Mouse (Mus musculus) ES-E14 (cell line): ENCODE measurements at regions not wholly inside any gene's neighbourhood (a gene's known extent, or its start where the extent isn't known, plus 50 kb on each side); places are given as distances from the start of the nearest gene placed in this dataset.

Experiments
- DNase-seq: peaks from one replicate; pipeline ENCODE4 v3.0.0-alpha.2; 2013; ENCODE audit warnings: low read depth, low spot score
- H3K27ac ChIP-seq: 2 replicates; pipeline ENCODE4 v1.5.1; 2012; ENCODE audit warnings: low read depth, mild to moderate bottlenecking, low read length, moderate library complexity, mixed read lengths; ENCODE audit not compliant: poor library complexity, insufficient read depth, severe bottlenecking
- H3K36me3 ChIP-seq: 2 replicates; pipeline ENCODE4 v1.6.1; 2012; ENCODE audit warnings: mild to moderate bottlenecking, low read length, moderate library complexity, mixed read lengths; ENCODE audit not compliant: control insufficient read depth, poor library complexity, insufficient read depth, severe bottlenecking
- H3K4me1 ChIP-seq, 2 experiments: fragments of 150-350 bp in 1 of 2; sonication (generic) in 1 of 2; 2 replicates each; pipeline ENCODE4 v1.6.1; 2012; ENCODE audit warnings: low read length in 2 of 2, mild to moderate bottlenecking in 1 of 2, mixed read lengths in 1 of 2; ENCODE audit not compliant: control insufficient read depth in 2 of 2, insufficient read depth in 2 of 2, poor library complexity in 1 of 2
- H3K4me3 ChIP-seq, 2 experiments: fragments of 150-350 bp in 1 of 2; sonication (generic) in 1 of 2; 2 replicates each; pipeline ENCODE4 v1.5.1; 2012; ENCODE audit warnings: low read length in 2 of 2, low read depth in 1 of 2, mild to moderate bottlenecking in 1 of 2, mixed read lengths in 1 of 2; ENCODE audit not compliant: insufficient read depth in 1 of 2, poor library complexity in 1 of 2, severe bottlenecking in 1 of 2
- H3K9ac ChIP-seq: 2 replicates; pipeline ENCODE4 v1.6.1; 2012; ENCODE audit warnings: low read depth, mild to moderate bottlenecking, low read length, mixed read lengths; ENCODE audit not compliant: poor library complexity, insufficient read depth, severe bottlenecking
- H3K9me3 ChIP-seq: fragments of 150-350 bp; sonication (generic); 2 replicates; pipeline ENCODE4 v1.6.1; 2012; ENCODE audit warnings: low read depth, mild to moderate bottlenecking, low read length; ENCODE audit not compliant: control insufficient read depth, insufficient read depth
- CHD2 ChIP-seq: IDR thresholded peaks from 2 replicates; pipeline ENCODE4 v1.6.1; 2014; ENCODE audit warnings: mild to moderate bottlenecking, low read depth, low read length, inconsistent platforms
- HCFC1 ChIP-seq: IDR thresholded peaks from 2 replicates; pipeline ENCODE4 v1.6.1; 2012; ENCODE audit warnings: low read length, inconsistent platforms, borderline replicate concordance; ENCODE audit not compliant: insufficient read depth
- MAFK ChIP-seq: IDR thresholded peaks from 2 replicates; pipeline ENCODE4 v1.6.1; 2014; ENCODE audit warnings: mild to moderate bottlenecking, low read depth, low read length, inconsistent platforms; ENCODE audit not compliant: insufficient read depth
- ZC3H11A ChIP-seq: IDR thresholded peaks from 2 replicates; pipeline ENCODE4 v1.6.1; 2012; ENCODE audit warnings: low read depth, mild to moderate bottlenecking, inconsistent platforms, low read length, borderline replicate concordance
- ZNF384 ChIP-seq: IDR thresholded peaks from 2 replicates; pipeline ENCODE4 v1.6.1; 2012; ENCODE audit warnings: low read depth, low read length, inconsistent platforms
- in situ Hi-C, 2 experiments: fragments of 600-800 bp; cut with MboI; formaldehyde crosslinking; loops; one replicate each; pipeline ENCODE4 v1.15.1; 2025; ENCODE audit warnings: low sequenced_read_pairs in 2 of 2, inconsistent platforms in 1 of 2; ENCODE audit not compliant: unreplicated experiment in 2 of 2

DNA sequence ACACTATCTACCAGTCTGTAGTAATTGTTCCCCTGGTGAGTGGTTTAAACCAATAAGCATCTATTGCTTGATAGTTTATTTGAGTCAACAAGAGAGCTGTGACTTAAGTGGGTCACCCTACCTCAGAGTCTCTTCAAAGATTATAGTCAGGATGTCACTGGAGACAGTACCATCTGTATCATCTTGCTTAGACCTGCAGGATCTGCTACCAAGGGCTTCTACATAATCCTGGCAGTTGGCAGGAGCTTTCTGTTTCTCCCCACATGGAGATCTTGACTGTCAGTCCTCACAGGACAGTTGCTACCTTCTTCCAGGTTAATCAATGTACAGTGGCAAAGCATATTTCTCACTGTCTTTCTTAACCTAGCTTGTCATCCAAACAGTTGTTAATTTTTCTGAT is 414.9 kb upstream of the Dcn start:
- no peak for TF ChIP-seq CHD2
- TF ChIP-seq MAFK: no peak
- no peak for TF ChIP-seq HCFC1
- TF ChIP-seq ZNF384: no peak
- no peak for TF ChIP-seq ZC3H11A
- DNase-seq: no peak
- H3K4me1 ChIP-seq: no peaks in the 10 kb centered on the region
- no peak overlapping the region for H3K27ac ChIP-seq
- in situ Hi-C loops: no loop called here
- H3K9ac ChIP-seq: no peak overlapping the region
- H3K36me3 ChIP-seq: no peaks in the 10 kb centered on the region
- H3K9me3 ChIP-seq: no peaks in the 10 kb centered on the region
- no peak overlapping the region for H3K4me3 ChIP-seq

DNA sequence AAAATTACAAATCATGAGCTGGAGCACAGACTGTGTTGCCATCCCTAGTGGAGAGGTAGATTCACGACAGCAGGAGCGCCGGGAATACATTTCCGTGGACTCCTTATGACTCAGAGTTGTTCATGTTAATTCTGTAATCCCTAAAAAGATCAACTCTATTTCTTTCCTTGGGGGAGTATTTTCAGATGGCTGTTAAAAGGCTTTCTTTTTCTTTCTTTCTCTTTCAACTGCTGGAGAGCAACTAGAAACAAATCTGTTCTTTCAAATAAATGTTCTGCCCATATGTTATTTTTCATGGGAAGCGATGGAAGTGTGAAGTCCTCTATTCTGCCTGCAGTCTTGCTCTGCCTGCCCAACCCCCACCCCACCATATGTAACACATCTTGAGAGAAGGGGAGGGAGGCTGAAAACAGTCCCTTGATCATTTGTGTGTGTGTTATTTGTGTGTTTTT is 401.4 kb upstream of the Dcn start:
- DNase-seq: no peak
- Histone ChIP-seq H3K9me3 (no peaks in the 10 kb centered on the region), H3K4me3 (no peak overlapping the region), H3K27ac (no peak overlapping the region), H3K9ac (no peak overlapping the region), H3K36me3 (no peaks in the 10 kb centered on the region), H3K4me1 (no peaks in the 10 kb centered on the region)
- in situ Hi-C loops: no loop called here
- TF ChIP-seq CHD2: no peak
- TF ChIP-seq HCFC1: no peak
- TF ChIP-seq ZC3H11A: no peak
- no peak for TF ChIP-seq MAFK
- TF ChIP-seq ZNF384: no peak

DNA sequence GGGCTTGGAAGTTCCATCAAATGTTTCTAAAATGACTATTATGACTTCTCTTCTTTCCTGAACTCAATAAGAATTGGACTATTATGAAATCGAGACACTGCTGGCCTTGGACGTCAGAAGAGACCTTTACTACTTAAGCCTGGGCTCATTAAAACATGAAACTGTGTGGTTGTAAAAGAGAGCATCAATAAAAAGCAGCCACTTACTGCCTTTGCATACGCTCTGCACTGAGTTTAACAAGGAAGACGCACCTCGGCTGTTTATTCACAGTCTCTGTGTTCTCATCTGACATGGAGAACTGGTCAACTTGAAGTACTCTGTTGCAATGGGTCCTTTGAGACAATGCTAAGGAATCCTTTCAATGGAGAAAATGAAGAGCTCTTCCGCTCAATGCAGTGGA is 399.8 kb upstream of the Dcn start:
- Histone ChIP-seq H3K4me1 (no peaks in the 10 kb centered on the region), H3K4me3 (no peak overlapping the region), H3K36me3 (no peaks in the 10 kb centered on the region), H3K9ac (no peak overlapping the region), H3K9me3 (no peaks in the 10 kb centered on the region), H3K27ac (no peak overlapping the region)
- TF ChIP-seq HCFC1 (no peak), MAFK (no peak)
- in situ Hi-C loops: no loop called here
- no peak for DNase-seq

DNA sequence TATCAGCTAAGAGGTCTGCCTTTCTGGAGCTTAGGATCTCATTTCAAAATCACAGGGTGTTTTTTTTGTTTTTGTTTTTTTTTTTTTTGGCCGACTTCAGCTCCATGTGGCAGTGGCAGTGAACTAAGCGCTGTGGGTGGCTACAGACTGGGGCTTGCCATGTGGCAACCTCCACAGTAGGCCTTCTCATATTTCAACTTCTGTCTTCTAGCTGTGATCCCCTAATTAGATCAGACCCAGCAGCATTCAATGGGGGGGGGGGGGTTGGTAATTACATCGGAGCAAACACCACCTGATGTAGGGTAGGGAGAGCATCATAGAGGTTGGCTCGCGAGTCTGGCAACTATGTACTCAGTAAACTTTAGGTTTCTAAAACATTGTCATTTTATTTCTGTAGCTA is 392.1 kb upstream of the Dcn start:
- H3K27ac ChIP-seq: no peak overlapping the region
- no peak for DNase-seq
- no peak overlapping the region for H3K9ac ChIP-seq
- H3K4me1 ChIP-seq: no peaks in the 10 kb centered on the region
- no peak for TF ChIP-seq ZC3H11A
- no peak for TF ChIP-seq HCFC1
- no peak for TF ChIP-seq ZNF384
- no peaks in the 10 kb centered on the region for H3K9me3 ChIP-seq
- in situ Hi-C loops: no loop called here
- no peaks in the 10 kb centered on the region for H3K36me3 ChIP-seq
- no peak overlapping the region for H3K4me3 ChIP-seq

DNA sequence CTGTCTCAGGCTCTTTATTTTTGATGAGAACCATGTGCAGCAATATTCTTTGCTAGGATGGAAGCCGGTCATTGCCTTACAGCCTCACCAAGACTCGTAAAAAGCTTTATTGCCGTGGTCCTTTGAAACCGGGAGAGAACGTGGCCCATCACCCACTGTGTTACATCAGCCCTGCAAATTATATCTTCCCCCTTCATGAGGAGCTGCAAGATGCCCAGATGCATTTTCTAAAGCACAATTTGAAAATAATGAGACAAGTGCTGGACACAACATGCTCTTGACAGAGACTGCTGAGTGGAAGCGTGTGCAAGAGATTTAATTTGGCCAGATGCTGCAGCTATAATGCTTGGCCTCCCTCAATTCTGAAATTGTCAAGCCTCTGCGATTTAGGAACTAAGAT is 389.2 kb upstream of the Dcn start:
- H3K27ac ChIP-seq: no peak overlapping the region
- no peak for DNase-seq
- no peak overlapping the region for H3K9ac ChIP-seq
- no peak overlapping the region for H3K4me3 ChIP-seq
- in situ Hi-C loops: no loop called here
- no peaks in the 10 kb centered on the region for H3K4me1 ChIP-seq
- no peaks in the 10 kb centered on the region for H3K36me3 ChIP-seq
- no peak for TF ChIP-seq ZC3H11A
- no peak for TF ChIP-seq ZNF384
- TF ChIP-seq HCFC1: no peak
- H3K9me3 ChIP-seq: no peaks in the 10 kb centered on the region
